Mouse (Mus musculus): ENCODE measurements around the gene Hoxc4. TPM values are rescaled to one million over a fixed set of nuclear protein-coding genes. Genes with fewer than 3 reads are reported as not detected.
A peak's percentile ranks its signal among the peaks of the same experiment; 100 is the strongest.

Hoxc4 gene
- 4.8 and 4.9 TPM in 2 replicates for polyA plus RNA-seq (2015; fragmentation: Nextera tagmentation; extraction: Ambion mirVana)

DNA sequence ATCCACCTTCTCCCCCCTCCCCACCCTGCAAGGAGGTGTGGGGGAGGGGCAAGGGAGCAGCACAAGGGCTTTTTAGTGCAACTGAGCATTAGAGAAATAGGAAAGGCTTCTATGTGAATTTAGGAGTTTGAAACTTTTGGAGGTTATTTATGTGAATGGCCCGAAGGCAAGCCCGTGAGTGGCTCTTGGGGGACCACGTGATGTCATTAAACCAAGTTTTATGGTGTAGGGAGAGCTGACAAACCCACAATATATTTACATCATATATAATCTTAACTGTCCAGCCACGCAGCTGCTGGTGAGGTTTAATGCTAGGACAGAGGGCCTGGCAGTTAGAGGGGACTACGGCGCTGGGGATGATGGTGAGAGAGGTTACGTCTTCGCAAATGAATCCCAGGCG is at the start of gene Hoxc4:
Gene Hoxc4, plus strand, starts transcription at position 299 of the 400 bp plus-strand sequence.
- no peak within 1 kb of the TSS for H3K4me3 ChIP-seq
- no peaks in the 10 kb centered on the region for H3K9me3 ChIP-seq
- H3K27ac ChIP-seq, result no peak within 1 kb of the TSS
- H3K4me1 ChIP-seq, result peaks cover 46% of the 10 kb centered on the region
- no peak for ATAC-seq (ENCODE audit: low FRiP score, low read depth)
- WGBS, result 23% methylated on average over 9 of the region's 9 CpGs
- peak within 1 kb of the TSS; percentile 27; the same call in 1 of the 2 replicates for H3K4me2 ChIP-seq (replicated peaks)
- H3K9ac ChIP-seq, result no peak within 1 kb of the TSS
- no peaks in the 10 kb centered on the region for H3K36me3 ChIP-seq
- H3K27me3 ChIP-seq, result peaks cover 100% of the 10 kb centered on the region

DNA sequence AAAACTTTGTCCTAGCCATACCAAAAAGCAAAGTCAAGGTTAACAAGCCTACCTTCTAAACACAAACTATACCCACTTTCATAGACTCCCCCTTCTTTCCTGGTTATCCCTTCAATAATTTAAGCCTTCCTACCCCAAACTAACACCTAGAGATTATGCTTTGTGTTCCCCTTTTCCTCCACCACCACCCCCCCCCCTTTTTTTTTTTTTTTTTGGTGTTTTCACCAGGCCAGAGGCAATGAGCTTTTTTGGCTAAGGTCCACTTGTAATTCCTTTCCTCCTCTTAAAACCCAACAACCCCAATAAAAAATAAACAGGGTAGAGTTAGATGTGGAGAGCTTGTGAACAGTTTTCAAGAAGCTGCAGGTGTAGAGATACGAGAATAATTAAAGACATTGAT is 49.4 kb upstream of the Hoxc4 start:
- ATAC-seq (ENCODE audit: low FRiP score, low read depth), result no peak
- H3K4me2 ChIP-seq (replicated peaks), result peak overlapping the region; percentile 58
- 14% methylated on average over 1 of the region's 1 CpGs for WGBS

DNA sequence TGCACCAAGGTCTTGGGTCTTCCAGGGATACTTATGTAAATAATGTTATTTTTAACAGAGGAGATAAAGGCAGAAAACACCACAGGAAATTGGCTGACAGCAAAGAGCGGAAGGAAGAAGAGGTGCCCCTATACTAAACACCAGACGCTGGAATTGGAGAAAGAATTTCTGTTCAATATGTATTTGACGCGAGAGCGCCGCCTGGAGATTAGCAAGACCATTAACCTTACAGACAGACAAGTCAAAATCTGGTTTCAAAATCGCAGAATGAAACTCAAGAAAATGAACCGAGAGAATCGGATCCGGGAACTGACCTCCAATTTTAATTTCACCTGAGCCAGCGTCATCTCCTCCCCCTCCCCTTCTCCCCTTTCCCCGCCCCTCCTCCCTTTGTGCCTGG is 48.0 kb upstream of the Hoxc4 start:
- Histone ChIP-seq H3K4me3 (no peak overlapping the region), H3K9me3 (no peaks in the 10 kb centered on the region), H3K4me1 (peaks cover 18% of the 10 kb centered on the region)

More for the DNA sequence above, 49.4 kb upstream of the Hoxc4 start:
- H3K9ac ChIP-seq, result no peak overlapping the region
- peaks cover 99% of the 10 kb centered on the region for H3K27me3 ChIP-seq
- H3K9me3 ChIP-seq, result no peaks in the 10 kb centered on the region
- H3K4me3 ChIP-seq, result peak overlapping the region; percentile 23; the same call in 1 of the 2 replicates
- H3K4me1 ChIP-seq, result peaks cover 18% of the 10 kb centered on the region
- H3K27ac ChIP-seq, result no peak overlapping the region
- H3K36me3 ChIP-seq, result no peaks in the 10 kb centered on the region

DNA sequence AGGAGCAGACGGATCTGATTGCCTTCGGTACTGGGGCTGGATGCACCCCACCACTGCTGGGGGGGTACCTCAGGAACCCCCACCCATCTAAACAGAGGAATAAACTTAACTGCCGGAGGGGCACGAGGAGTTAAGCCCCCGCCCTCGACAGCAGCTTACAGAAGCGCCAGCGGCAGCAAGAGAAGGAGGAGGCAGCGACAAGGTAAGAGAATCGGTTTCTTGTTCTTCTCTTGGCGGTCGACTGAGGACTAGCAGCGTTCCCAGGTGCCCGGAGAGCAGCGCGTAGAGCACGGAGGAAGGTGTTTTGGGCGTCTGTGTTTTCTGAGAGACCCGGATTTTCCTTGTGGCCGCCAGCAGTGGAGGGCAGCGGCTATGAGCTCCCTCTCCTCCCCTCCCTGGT is 46.5 kb upstream of the Hoxc4 start:
- peak overlapping the region; percentile 55 for H3K9ac ChIP-seq
- H3K4me1 ChIP-seq, result peaks cover 20% of the 10 kb centered on the region
- H3K9me3 ChIP-seq, result no peaks in the 10 kb centered on the region
- H3K4me3 ChIP-seq, result peak overlapping the region; percentile 31
- no peak for ATAC-seq (ENCODE audit: low FRiP score, low read depth)
- peaks cover 99% of the 10 kb centered on the region for H3K27me3 ChIP-seq
- peak overlapping the region; percentile 3; the same call in 1 of the 2 replicates for H3K27ac ChIP-seq
- H3K4me2 ChIP-seq (replicated peaks), result peak overlapping the region; percentile 55
- H3K36me3 ChIP-seq, result no peaks in the 10 kb centered on the region
- WGBS, result 2% methylated on average over 21 of the region's 21 CpGs

More for the DNA sequence above, 48.0 kb upstream of the Hoxc4 start:
- Histone ChIP-seq H3K4me2 (replicated peaks) (peak overlapping the region; percentile 34), H3K27ac (no peak overlapping the region), H3K27me3 (peaks cover 99% of the 10 kb centered on the region), H3K9ac (no peak overlapping the region), H3K36me3 (no peaks in the 10 kb centered on the region)
- no peak for ATAC-seq (ENCODE audit: low FRiP score, low read depth)
- whole genome bisulfite sequencing, result 4% methylated on average over 12 of the region's 12 CpGs

DNA sequence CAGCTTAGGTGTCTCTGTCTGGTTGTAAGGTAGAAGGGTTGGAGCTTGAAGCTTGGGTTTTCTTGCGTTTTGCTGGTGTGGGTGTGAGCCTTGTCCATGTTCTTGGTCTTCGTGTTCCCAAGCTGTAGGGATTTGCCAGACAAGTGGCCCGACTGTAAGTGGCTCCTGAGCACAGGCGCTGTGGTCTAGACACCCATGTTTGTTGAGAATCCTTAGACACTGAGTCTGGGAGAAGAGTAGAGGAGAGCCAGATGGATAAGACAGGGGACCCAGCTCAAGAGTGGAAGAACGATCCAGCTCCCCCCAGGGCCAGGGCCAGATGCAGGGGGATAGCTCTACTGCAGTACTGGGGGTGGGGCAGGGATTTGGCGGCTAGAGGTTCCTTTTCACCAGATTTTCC is 46.0 kb upstream of the Hoxc4 start:
- peaks cover 25% of the 10 kb centered on the region for H3K4me1 ChIP-seq
- H3K9ac ChIP-seq, result peak overlapping the region; percentile 55
- no peaks in the 10 kb centered on the region for H3K36me3 ChIP-seq
- peak overlapping the region; percentile 55 for H3K4me2 ChIP-seq (replicated peaks)
- peak overlapping the region; percentile 31 for H3K4me3 ChIP-seq
- 5% methylated on average over 6 of the region's 6 CpGs for WGBS
- H3K27ac ChIP-seq, result no peak overlapping the region
- ATAC-seq (ENCODE audit: low FRiP score, low read depth), result no peak
- H3K27me3 ChIP-seq, result peaks cover 99% of the 10 kb centered on the region
- no peaks in the 10 kb centered on the region for H3K9me3 ChIP-seq

DNA sequence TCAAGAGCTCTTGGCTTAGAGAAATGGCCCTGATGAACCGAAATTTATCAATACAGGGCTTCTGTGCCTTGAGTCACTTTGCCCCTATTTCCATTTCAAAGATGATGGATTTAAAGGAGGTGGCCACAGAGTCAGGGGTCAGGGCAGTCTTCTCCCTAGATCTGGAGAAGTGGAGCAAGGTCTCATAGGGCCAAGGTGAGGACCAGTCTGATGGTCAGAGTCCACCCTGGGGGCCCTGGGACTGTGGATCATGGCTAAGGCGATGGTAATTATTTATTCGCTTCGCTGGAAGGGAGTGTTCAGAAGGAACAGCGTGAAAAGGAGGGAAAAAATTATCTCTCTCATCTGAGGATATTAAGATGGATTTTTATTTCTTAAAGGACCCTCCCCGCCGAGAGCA is 43.7 kb upstream of the Hoxc4 start:
- H3K4me2 ChIP-seq (replicated peaks), result peak overlapping the region; percentile 59
- peaks cover 21% of the 10 kb centered on the region for H3K4me1 ChIP-seq
- no peak for ATAC-seq (ENCODE audit: low FRiP score, low read depth)
- no peak overlapping the region for H3K27ac ChIP-seq
- H3K36me3 ChIP-seq, result no peaks in the 10 kb centered on the region
- no peaks in the 10 kb centered on the region for H3K9me3 ChIP-seq
- H3K9ac ChIP-seq, result no peak overlapping the region
- H3K4me3 ChIP-seq, result peak overlapping the region; percentile 38
- WGBS, result 10% methylated on average over 7 of the region's 7 CpGs
- peaks cover 100% of the 10 kb centered on the region for H3K27me3 ChIP-seq

DNA sequence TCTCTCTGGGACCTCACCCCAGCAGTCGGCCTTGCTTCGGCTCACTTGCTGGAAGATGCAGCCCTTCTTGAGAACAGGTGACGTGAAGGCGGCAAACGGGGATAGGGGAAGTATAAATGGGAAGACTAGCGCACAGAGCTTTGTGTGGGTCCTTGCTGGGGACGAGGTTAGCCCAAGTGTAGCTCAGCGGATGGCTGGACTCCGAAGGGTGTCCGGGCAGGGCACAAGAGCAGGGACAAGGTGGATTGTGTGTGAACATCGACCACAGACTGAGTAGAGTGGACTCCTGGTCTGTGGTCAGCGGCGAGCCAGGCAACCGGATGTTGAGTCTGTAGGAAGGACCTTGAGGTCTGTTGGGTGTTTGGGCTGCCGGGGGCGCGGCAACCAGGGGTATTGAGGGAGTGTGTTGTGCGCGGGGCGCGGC is 43.0 kb upstream of the Hoxc4 start:
- Histone ChIP-seq H3K9ac (peak overlapping the region; percentile 60), H3K9me3 (no peaks in the 10 kb centered on the region), H3K36me3 (no peaks in the 10 kb centered on the region), H3K4me3 (peak overlapping the region; percentile 38), H3K27ac (peak overlapping the region; percentile 39; the same call in 1 of the 2 replicates), H3K4me1 (peaks cover 25% of the 10 kb centered on the region), H3K4me2 (replicated peaks) (peak overlapping the region; percentile 59), H3K27me3 (peaks cover 100% of the 10 kb centered on the region)
- ATAC-seq (ENCODE audit: low FRiP score, low read depth), result no peak
- WGBS, result 2% methylated on average over 21 of the region's 21 CpGs

DNA sequence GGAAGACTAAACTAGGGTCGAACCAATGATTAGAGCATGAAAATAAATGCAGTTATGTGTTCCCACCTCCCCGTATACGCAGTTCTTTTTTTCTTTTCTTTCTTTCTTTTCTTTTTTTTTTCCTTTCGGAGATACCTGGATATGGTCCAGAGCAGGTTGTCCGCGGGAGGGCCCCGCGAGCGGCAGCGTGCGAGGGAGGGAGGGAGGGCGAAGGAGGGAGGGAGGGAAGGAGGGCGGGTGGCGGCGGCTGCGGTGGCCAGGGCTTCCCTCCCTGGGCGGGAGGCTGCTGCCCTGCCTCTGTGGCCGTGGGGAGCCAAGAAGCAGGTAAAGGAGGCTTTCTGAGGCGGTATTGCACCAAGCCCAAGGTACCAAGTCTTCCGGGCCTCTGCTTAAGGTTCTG is 42.6 kb upstream of the Hoxc4 start, which contains the start of gene Hoxc9:
Gene Hoxc9, plus strand, starts transcription at position 269 of the 400 bp plus-strand sequence.
- WGBS, result 1% methylated on average over 18 of the region's 20 CpGs
- peak within 1 kb of the TSS; percentile 39; the same call in 1 of the 2 replicates for H3K27ac ChIP-seq
- no peaks in the 10 kb centered on the region for H3K36me3 ChIP-seq
- no peak for ATAC-seq (ENCODE audit: low FRiP score, low read depth)
- H3K4me3 ChIP-seq, result peak within 1 kb of the TSS; percentile 38
- H3K4me2 ChIP-seq (replicated peaks), result peak within 1 kb of the TSS; percentile 59
- H3K9ac ChIP-seq, result peak within 1 kb of the TSS; percentile 60
- H3K9me3 ChIP-seq, result no peaks in the 10 kb centered on the region
- H3K27me3 ChIP-seq, result peaks cover 100% of the 10 kb centered on the region
- H3K4me1 ChIP-seq, result peaks cover 28% of the 10 kb centered on the region

DNA sequence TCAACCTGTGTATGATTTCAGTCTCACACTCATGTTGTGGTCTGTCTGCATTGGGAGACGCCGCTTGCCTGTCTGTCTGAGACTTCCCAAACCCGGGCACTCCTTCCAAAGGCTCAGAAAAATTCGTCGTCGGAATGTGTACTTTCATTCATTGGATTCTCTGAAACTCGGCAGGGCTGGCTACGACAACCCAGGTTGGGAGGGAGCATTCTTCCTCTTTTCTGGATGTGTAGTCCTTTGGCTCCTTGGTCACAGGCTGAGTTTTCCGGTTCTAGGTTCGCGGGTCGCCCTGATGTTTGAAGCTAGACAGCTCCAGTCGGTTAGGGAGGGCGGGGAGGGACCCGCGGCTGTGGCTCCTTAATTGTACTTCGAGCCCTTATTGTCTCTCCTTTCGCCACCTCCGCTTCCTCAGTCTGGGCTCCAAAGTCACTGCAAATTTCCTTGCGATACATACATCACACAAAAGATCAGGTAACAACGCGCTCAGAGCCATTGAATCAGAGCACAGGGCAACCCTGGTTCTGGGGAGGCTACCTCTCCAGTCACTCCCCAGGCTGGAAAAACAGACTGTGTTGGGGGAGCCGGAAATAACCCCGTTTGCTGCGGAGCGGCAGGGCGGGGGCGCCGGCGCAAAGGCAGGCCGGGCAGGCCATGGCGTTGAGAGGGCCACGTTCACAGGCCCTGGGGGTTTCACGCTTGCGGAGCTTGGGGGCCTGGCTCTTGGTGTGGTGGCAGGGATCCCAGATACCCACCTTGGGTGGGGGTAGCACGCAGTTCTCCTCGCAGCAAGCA is 41.9 kb upstream of the Hoxc4 start:
- Histone ChIP-seq H3K4me2 (replicated peaks) (peak overlapping the region; percentile 59), H3K4me3 (peak overlapping the region; percentile 38), H3K9ac (peak overlapping the region; percentile 60), H3K36me3 (no peaks in the 10 kb centered on the region), H3K4me1 (peaks cover 34% of the 10 kb centered on the region), H3K27me3 (peaks cover 100% of the 10 kb centered on the region), H3K27ac (no peak overlapping the region; the same call in 1 of the 2 replicates), H3K9me3 (no peaks in the 10 kb centered on the region)
- no peak for ATAC-seq (ENCODE audit: low FRiP score, low read depth)
- WGBS, result 3% methylated on average over 37 of the region's 37 CpGs

DNA sequence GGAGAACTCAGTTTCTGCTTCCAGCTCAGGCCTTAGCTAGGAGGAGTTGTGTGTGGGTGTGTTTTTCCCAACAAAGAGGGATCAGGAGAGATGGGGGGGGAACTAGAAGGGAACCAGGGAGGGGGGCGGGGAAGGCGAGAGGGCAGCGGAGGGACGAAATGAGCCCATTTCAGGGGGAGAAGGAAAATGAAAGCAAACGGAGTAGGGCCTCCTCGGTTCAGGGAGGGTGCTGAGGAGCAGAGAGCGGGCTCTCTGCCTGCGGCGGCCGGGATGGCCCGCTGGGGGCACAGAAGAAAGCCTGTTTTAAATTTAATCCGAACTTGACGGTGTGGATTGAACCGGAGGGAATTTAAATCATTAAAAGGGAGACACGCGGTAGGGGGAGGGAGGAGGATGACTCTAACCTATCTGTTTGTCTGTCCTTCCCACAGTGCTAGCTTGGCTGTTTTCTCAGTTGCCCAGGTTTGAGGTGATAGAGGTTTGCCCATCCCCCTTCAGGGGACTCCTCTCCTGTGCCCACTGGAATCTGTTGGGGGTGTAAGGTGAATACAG is 41.2 kb upstream of the Hoxc4 start:
- WGBS, result 6% methylated on average over 16 of the region's 16 CpGs
- Histone ChIP-seq H3K36me3 (no peaks in the 10 kb centered on the region), H3K9ac (peak overlapping the region; percentile 60), H3K9me3 (no peaks in the 10 kb centered on the region), H3K27ac (no peak overlapping the region), H3K4me1 (peaks cover 35% of the 10 kb centered on the region), H3K27me3 (peaks cover 100% of the 10 kb centered on the region), H3K4me2 (replicated peaks) (peak overlapping the region; percentile 59), H3K4me3 (peak overlapping the region; percentile 38)
- no peak for ATAC-seq (ENCODE audit: low FRiP score, low read depth)

DNA sequence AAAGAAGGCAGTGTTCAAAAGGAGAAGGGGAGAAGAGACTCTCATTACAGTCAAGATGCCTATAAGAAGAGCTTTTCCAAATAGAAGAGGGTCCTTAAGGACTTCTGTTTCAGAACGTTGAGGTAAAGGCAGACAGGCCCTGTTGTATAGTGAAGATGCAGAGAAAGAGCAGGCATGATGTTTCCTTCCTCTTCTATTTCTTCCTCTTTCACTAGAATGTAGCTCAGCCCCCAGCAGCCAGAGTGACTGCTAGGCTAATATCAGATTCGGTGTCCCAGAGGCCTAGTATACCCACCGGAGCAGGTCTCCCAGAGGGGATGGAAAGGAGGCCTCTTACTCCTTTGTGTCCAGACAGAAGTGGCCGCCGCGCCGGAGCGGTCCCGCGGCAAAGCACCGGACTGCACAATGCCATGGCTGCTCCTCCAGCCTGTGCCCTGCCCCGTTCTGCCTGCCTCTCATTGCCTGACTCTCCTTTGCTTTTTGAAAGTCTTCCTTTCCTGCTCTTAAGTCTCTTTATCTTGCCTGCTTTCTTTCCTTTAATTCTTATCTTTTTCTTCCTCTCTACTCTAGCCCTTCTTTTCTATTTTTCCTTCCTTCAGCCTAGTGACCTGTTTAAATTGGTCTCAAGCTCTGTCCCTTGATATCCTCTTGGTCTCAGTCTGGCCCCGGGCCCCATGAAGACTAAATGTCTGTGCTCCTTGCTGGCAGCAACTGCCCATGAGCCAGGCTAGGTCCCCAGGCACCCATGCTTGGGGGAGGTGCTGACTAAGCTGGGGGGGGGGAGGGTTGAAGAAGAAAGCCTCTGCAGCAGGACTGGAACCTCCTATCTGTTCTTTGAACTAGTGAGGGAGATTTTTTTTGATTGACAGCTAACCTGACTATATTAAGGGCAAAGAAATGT is 39.9 kb upstream of the Hoxc4 start:
- no peak overlapping the region for H3K27ac ChIP-seq
- peaks cover 99% of the 10 kb centered on the region for H3K27me3 ChIP-seq
- H3K9ac ChIP-seq, result 0 out of 2 replicates have a peak overlapping the region, but pooled peaks have one; percentile 6
- no peak for ATAC-seq (ENCODE audit: low FRiP score, low read depth)
- H3K4me2 ChIP-seq (replicated peaks), result peak overlapping the region; percentile 59
- H3K36me3 ChIP-seq, result no peaks in the 10 kb centered on the region
- WGBS, result 5% methylated on average over 13 of the region's 13 CpGs
- no peaks in the 10 kb centered on the region for H3K9me3 ChIP-seq
- peak overlapping the region; percentile 10 for H3K4me3 ChIP-seq
- H3K4me1 ChIP-seq, result peaks cover 43% of the 10 kb centered on the region
